Mouse (Mus musculus): ENCODE measurements around the gene Mgea5. TPM values are rescaled to one million over a fixed set of nuclear protein-coding genes. Genes with fewer than 3 reads are reported as not detected.

The Mgea5 gene
- polyA plus RNA-seq, 2 experiments: 59.0 to 85.3 TPM

- peaks cover 52% of the 10 kb centered on the region for H3K27me3 ChIP-seq (ENCODE audit: control insufficient read depth, insufficient read depth, low read length)
- H3K4me3 ChIP-seq (replicated peaks; ENCODE audit: low read length): peak overlapping the region; percentile 10; the same call in 1 of the 2 replicates
- peaks cover 9% of the 10 kb centered on the region for H3K36me3 ChIP-seq (ENCODE audit: control insufficient read depth, insufficient read depth, low read length)
- ATAC-seq (ENCODE audit: low FRiP score, low read depth): 0 out of 2 replicates have a peak, but pooled peaks have one; percentile 20
- peaks cover 29% of the 10 kb centered on the region for H3K4me1 ChIP-seq (ENCODE audit: control insufficient read depth, insufficient read depth, low read length)
- no peaks in the 10 kb centered on the region for H3K9me3 ChIP-seq (ENCODE audit: control insufficient read depth, low read length)
- no peak overlapping the region for H3K27ac ChIP-seq (replicated peaks; ENCODE audit: low read depth, low read length)
- H3K9ac ChIP-seq (ENCODE audit: low read depth, low read length, severe bottlenecking): no peak overlapping the region
- DNase-seq (ENCODE audit: low spot score): peak; percentile 76
- no peak for TF ChIP-seq POLR2A (IDR thresholded peaks at IDR 0.05; ENCODE audit: borderline replicate concordance, extremely low read depth, insufficient read depth, insufficient read length)
- H3K4me2 ChIP-seq (replicated peaks; ENCODE audit: low read depth, low read length, severe bottlenecking): no peak overlapping the region
- WGBS: 8% methylated on average over 29 of the region's 29 CpGs
Measured at GRCm38 (mm10) chr19:45746153-45747020, 37.2 kb downstream of the Mgea5 start.

- Histone ChIP-seq H3K27ac (replicated peaks; ENCODE audit: low read depth, low read length) (no peak overlapping the region), H3K4me2 (replicated peaks; ENCODE audit: low read depth, low read length, severe bottlenecking) (no peak overlapping the region), H3K27me3 (ENCODE audit: control insufficient read depth, insufficient read depth, low read length) (peaks cover 59% of the 10 kb centered on the region), H3K4me1 (ENCODE audit: control insufficient read depth, insufficient read depth, low read length) (peaks cover 32% of the 10 kb centered on the region), H3K9ac (ENCODE audit: low read depth, low read length, severe bottlenecking) (no peak overlapping the region), H3K36me3 (ENCODE audit: control insufficient read depth, insufficient read depth, low read length) (peaks cover 2% of the 10 kb centered on the region; the same call in 1 of the 2 replicates), H3K9me3 (ENCODE audit: control insufficient read depth, low read length) (no peaks in the 10 kb centered on the region), H3K4me3 (replicated peaks; ENCODE audit: low read length) (peak overlapping the region; percentile 10; the same call in 1 of the 2 replicates)
- DNase-seq (ENCODE audit: low spot score) (no peak), ATAC-seq (ENCODE audit: low FRiP score, low read depth) (no peak)
- TF ChIP-seq POLR2A (IDR thresholded peaks at IDR 0.05; ENCODE audit: borderline replicate concordance, extremely low read depth, insufficient read depth, insufficient read length): no peak
- 6% methylated on average over 32 of the region's 32 CpGs for WGBS
Measured at GRCm38 (mm10) chr19:45745344-45746152, 38.1 kb downstream of the Mgea5 start.

GRCm38 (mm10) chr19:45743619-45744018 lies 40.0 kb downstream of the Mgea5 start:
- 19% methylated on average over 7 of the region's 7 CpGs for WGBS
- Histone ChIP-seq H3K36me3 (ENCODE audit: control insufficient read depth, insufficient read depth, low read length) (no peaks in the 10 kb centered on the region), H3K9me3 (ENCODE audit: control insufficient read depth, low read length) (no peaks in the 10 kb centered on the region), H3K4me1 (ENCODE audit: control insufficient read depth, insufficient read depth, low read length) (peaks cover 36% of the 10 kb centered on the region), H3K4me2 (replicated peaks; ENCODE audit: low read depth, low read length, severe bottlenecking) (no peak overlapping the region; the same call in 1 of the 2 replicates), H3K9ac (ENCODE audit: low read depth, low read length, severe bottlenecking) (no peak overlapping the region), H3K4me3 (replicated peaks; ENCODE audit: low read length) (peak overlapping the region; percentile 50; the same call in 1 of the 2 replicates), H3K27ac (replicated peaks; ENCODE audit: low read depth, low read length) (no peak overlapping the region), H3K27me3 (ENCODE audit: control insufficient read depth, insufficient read depth, low read length) (peaks cover 77% of the 10 kb centered on the region)
- TF ChIP-seq POLR2A (IDR thresholded peaks at IDR 0.05; ENCODE audit: borderline replicate concordance, extremely low read depth, insufficient read depth, insufficient read length): no peak
- no peak for ATAC-seq (ENCODE audit: low FRiP score, low read depth)
- DNase-seq (ENCODE audit: low spot score): no peak

- ATAC-seq (ENCODE audit: low FRiP score, low read depth) (no peak), DNase-seq (ENCODE audit: low spot score) (no peak)
- peaks cover 31% of the 10 kb centered on the region for H3K4me1 ChIP-seq (ENCODE audit: control insufficient read depth, insufficient read depth, low read length)
- H3K4me3 ChIP-seq (replicated peaks; ENCODE audit: low read length): peak overlapping the region; percentile 50
- H3K4me2 ChIP-seq (replicated peaks; ENCODE audit: low read depth, low read length, severe bottlenecking): peak overlapping the region; percentile 90
- 1% methylated on average over 16 of the region's 44 CpGs for WGBS
- H3K27me3 ChIP-seq (ENCODE audit: control insufficient read depth, insufficient read depth, low read length): peaks cover 82% of the 10 kb centered on the region
- no peaks in the 10 kb centered on the region for H3K36me3 ChIP-seq (ENCODE audit: control insufficient read depth, insufficient read depth, low read length)
- no peak for TF ChIP-seq POLR2A (IDR thresholded peaks at IDR 0.05; ENCODE audit: borderline replicate concordance, extremely low read depth, insufficient read depth, insufficient read length)
- peak overlapping the region; percentile 43; the same call in 1 of the 2 replicates for H3K9ac ChIP-seq (ENCODE audit: low read depth, low read length, severe bottlenecking)
- no peak overlapping the region for H3K27ac ChIP-seq (replicated peaks; ENCODE audit: low read depth, low read length)
- no peaks in the 10 kb centered on the region for H3K9me3 ChIP-seq (ENCODE audit: control insufficient read depth, low read length)
Measured at GRCm38 (mm10) chr19:45742984-45743575, 40.6 kb downstream of the Mgea5 start.

Data from limb, embryonic 14.5 days (tissue).